Mouse (Mus musculus): ENCODE results near the gene 2310050C09Rik. TPM values are rescaled to one million over a fixed set of nuclear protein-coding genes. Genes with fewer than 3 reads are reported as not detected.

The 2310050C09Rik gene
- total RNA-seq (2021): not detected in 2 replicates
- long read RNA-seq, experiment 1: 0 reads
- long read RNA-seq, experiment 2: 0 reads

GRCm38 (mm10) chr3:92870116-92870515 is at the start of gene 2310050C09Rik:
TSS of gene 2310050C09Rik (minus strand) at chr3:92870216.
- no peak for DNase-seq

DNA sequence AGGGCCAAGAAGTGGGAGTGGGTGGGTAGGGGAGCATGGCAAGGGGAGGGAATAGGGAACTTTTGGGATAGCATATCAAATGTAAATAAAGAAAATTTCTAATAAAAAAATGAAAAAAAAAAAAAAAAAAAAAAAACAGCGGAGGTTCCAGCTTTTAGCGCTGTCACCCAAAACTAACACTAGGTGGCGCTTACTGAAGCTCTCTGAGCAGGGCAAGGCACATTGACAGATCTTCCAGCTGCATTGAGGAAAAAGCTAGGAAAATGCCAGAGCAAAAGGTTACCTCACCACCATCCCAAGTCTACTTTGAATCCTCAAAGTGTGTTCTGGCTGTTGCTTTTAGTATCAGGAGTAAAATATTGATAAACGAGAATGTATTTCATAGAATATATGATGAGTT is 37.6 kb upstream of the 2310050C09Rik start:
- peak; percentile 11 for DNase-seq

- no peak for DNase-seq
These were observed 35.2 kb upstream of the 2310050C09Rik start for GRCm38 (mm10) chr3:92905182-92905581.

DNA sequence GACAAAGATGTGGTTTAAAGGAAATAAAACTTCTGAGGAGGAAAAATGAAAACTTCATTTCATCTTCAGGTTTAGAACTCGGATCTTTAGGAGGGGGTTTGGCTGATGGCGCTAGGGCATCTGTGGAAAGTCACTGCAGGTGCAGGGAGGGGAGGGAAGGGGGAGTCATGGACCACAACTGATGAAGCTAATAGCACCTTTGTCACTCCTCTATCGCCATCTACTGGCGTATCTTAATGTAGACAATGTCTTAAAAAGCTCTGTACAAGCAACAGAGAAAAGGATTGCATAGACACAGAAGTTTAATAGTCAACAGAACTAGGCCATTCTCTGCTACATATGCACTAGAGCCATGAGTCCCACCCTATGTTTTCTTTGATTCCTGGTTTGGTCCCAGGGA is 33.6 kb upstream of the 2310050C09Rik start:
- DNase-seq: no peak

GRCm38 (mm10) chr3:92902992-92903391 is 33.0 kb upstream of the 2310050C09Rik start:
- DNase-seq: peak; percentile 51

- DNase-seq: no peak
These were observed 24.5 kb upstream of the 2310050C09Rik start for GRCm38 (mm10) chr3:92894489-92894888.

GRCm38 (mm10) chr3:92894063-92894462 is 24.0 kb upstream of the 2310050C09Rik start:
- DNase-seq: peak; percentile 11

GRCm38 (mm10) chr3:92874180-92874579 is 4.2 kb upstream of the 2310050C09Rik start:
- DNase-seq: no peak

DNA sequence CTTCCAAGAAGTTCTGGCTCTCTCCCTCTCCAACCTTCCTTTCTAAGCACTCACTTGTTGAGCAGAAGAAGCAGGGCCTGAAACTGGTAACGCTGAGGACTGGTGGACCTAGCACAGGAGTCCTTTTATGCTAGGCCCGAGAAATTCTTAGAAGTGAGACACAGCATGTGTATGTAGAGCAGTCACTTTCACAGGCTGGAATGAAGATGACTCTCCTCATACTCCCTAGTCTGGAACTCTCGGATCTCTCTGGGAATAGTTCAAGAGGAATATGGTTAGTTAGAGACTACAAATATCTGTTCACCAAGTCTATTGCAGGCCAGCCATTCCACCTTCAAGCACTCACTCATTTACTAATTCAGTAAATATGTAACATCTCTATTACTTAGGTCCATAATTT is 18.8 kb downstream of the 2310050C09Rik start, which contains the start of gene Lce1l:
TSS of gene Lce1l (minus strand) at position 101 of the 400 bp plus-strand sequence.
- no peak for DNase-seq

- DNase-seq: no peak
These were observed 42.9 kb downstream of the 2310050C09Rik start, which contains the start of gene Kprp for GRCm38 (mm10) chr3:92827108-92827507. TSS of gene Kprp (minus strand) at chr3:92827247.

DNA sequence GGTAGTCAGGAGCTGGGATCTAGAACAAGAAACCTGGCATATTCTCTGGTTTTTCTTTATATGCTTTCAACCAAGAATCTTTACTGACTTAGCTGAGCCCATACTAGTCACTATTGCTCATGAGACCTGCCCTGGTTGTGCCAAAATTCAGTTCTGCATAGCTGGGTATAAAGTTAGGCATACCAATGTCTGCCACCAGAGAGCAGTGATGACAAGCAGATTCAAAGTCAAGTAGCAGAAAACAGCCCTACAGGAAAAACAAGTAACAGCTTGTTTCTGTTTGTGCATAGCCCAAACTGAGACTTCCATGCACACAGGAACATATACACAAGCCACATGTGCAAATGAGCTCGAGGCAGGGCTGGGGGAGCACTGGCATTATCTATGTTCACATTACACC is 44.2 kb downstream of the 2310050C09Rik start:
- no peak for DNase-seq

Other genes with a start within 250 kb of the 2310050C09Rik start
- gene Lce6a, start 248.6 kb downstream of the 2310050C09Rik start, total RNA-seq (2021): not detected in 2 replicates
- not detected in 2 replicates for gene Lce1a1, start 221.9 kb downstream of the 2310050C09Rik start, total RNA-seq (2021)
- gene Lce1b, start 213.3 kb downstream of the 2310050C09Rik start, total RNA-seq (2021): not detected in 2 replicates
- gene Lce1a2, start 199.9 kb downstream of the 2310050C09Rik start, total RNA-seq (2021): not detected in 2 replicates
- gene Lce1c, start 191.0 kb downstream of the 2310050C09Rik start, total RNA-seq (2021): not detected in 2 replicates
- gene Lce1d, start 183.0 kb downstream of the 2310050C09Rik start, total RNA-seq (2021): not detected in 2 replicates
- gene Lce1e, start 161.1 kb downstream of the 2310050C09Rik start, total RNA-seq (2021): not detected in 2 replicates
- gene Lce1f, start 149.9 kb downstream of the 2310050C09Rik start, total RNA-seq (2021): not detected in 2 replicates
- gene Gm38119, start 131.1 kb downstream of the 2310050C09Rik start, total RNA-seq (2021): not detected in 2 replicates
- gene Lce1g, start 117.9 kb downstream of the 2310050C09Rik start, total RNA-seq (2021): not detected in 2 replicates
- not detected in 2 replicates for gene Lce1h, start 105.2 kb downstream of the 2310050C09Rik start, total RNA-seq (2021)
- not detected in 2 replicates for gene Lce1i, start 91.3 kb downstream of the 2310050C09Rik start, total RNA-seq (2021)
- gene Lce1j, start 79.7 kb downstream of the 2310050C09Rik start, total RNA-seq (2021): not detected in 2 replicates
- gene Lce1k, start 62.3 kb downstream of the 2310050C09Rik start, total RNA-seq (2021): not detected in 2 replicates
- not detected in 2 replicates for gene Kprp, start 43.0 kb downstream of the 2310050C09Rik start, total RNA-seq (2021)
- gene Lce1l, start 18.9 kb downstream of the 2310050C09Rik start, total RNA-seq (2021): not detected in 2 replicates
- not detected in 2 replicates for gene Lce3a, start 56.0 kb upstream of the 2310050C09Rik start, total RNA-seq (2021)
- not detected in 2 replicates for gene Lce3b, start 62.8 kb upstream of the 2310050C09Rik start, total RNA-seq (2021)
- not detected in 2 replicates for gene Lce3c, start 74.3 kb upstream of the 2310050C09Rik start, total RNA-seq (2021)
- not detected in 2 replicates for gene Lce3d, start 87.2 kb upstream of the 2310050C09Rik start, total RNA-seq (2021)
- not detected in 2 replicates for gene Lce3e, start 96.8 kb upstream of the 2310050C09Rik start, total RNA-seq (2021)
- not detected in 2 replicates for gene Lce3f, start 122.0 kb upstream of the 2310050C09Rik start, total RNA-seq (2021)
- not detected in 2 replicates for gene Crct1, start 145.5 kb upstream of the 2310050C09Rik start, total RNA-seq (2021)
- gene Lce1m, start 148.8 kb upstream of the 2310050C09Rik start, total RNA-seq (2021): not detected in 2 replicates
- not detected in 2 replicates for gene Gm4858, start 198.6 kb upstream of the 2310050C09Rik start, total RNA-seq (2021)

Data from adrenal gland, postnatal 14 days (tissue).